Mouse (Mus musculus): ENCODE results near the gene Mansc4.

DNA sequence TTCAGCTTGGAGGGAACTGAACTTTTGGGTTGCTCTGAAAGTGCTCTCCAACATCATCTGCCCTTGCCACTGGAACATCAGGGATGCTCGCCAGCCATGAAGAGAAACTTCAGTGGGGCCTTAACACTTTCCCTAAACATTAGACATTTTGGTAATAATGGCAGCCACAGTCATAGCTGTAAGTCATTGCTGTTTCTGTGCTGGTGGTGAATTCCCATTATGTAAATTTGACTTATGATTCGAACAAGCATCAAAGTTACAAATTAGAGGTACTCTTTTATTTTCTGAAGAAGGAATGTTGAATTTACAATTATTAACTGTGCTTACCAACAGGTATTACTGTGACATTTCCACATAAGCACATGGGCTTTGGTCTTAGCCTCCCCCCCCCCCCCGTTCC lies 31.4 kb upstream of the Mansc4 start:
- TF ChIP-seq CTCF (IDR thresholded peaks at IDR 0.05; ENCODE audit: borderline replicate concordance, insufficient read depth, low read depth, low read length) (no peak), POLR2A (IDR thresholded peaks at IDR 0.05; ENCODE audit: borderline replicate concordance, insufficient read depth, low read length) (no peak)
